8 mouse cellular contexts compared by ENCODE assay signal in genomic region chr6:28420361-28420760, GRCm38 (mm10). TPM values are rescaled to one million over a fixed set of nuclear protein-coding genes. Genes with fewer than 3 reads are reported as not detected.
DNase-seq lines count a peak whose midpoint lies in the region; ATAC-seq and TF ChIP-seq lines count a peak whose summit lies in the region.

No protein-coding gene starts in this region.

- H3K4me3 ChIP-seq in megakaryocyte, embryonic 14.5 days (replicated peaks), result peak overlapping the region; percentile 98
- peak overlapping the region; percentile 86 for H3K4me3 ChIP-seq in limb, embryonic 10.5 days
- H3K4me3 ChIP-seq in olfactory bulb, adult 2 months (ENCODE audit: insufficient read depth, low read depth, low read length), result peak overlapping the region; percentile 88

- no peaks in the 10 kb centered on the region for H3K27me3 ChIP-seq in megakaryocyte, embryonic 14.5 days (replicated peaks)
- no peaks in the 10 kb centered on the region for H3K27me3 ChIP-seq in limb, embryonic 10.5 days (ENCODE audit: low read depth, poor library complexity, severe bottlenecking)

- 80% methylated on average over 17 of the region's 17 CpGs for WGBS in limb, embryonic 10.5 days
- WGBS in olfactory bulb, adult 2 months, result 81% methylated on average over 17 of the region's 17 CpGs

- no peak overlapping the region for H3K27ac ChIP-seq in limb, embryonic 10.5 days
- H3K27ac ChIP-seq in olfactory bulb, adult 2 months (ENCODE audit: insufficient read depth, low read depth, low read length), result no peak overlapping the region

- TF ChIP-seq POLR2A in olfactory bulb, adult 2 months (IDR thresholded peaks at IDR 0.05; ENCODE audit: insufficient read depth, low read depth, low read length), result no peak

- peaks cover 75% of the 10 kb centered on the region for H3K4me1 ChIP-seq in megakaryocyte, embryonic 14.5 days
- peaks cover 36% of the 10 kb centered on the region for H3K4me1 ChIP-seq in limb, embryonic 10.5 days
- H3K4me1 ChIP-seq in olfactory bulb, adult 2 months (ENCODE audit: control insufficient read depth, insufficient read depth, low read length), result peaks cover 36% of the 10 kb centered on the region

- H3K36me3 ChIP-seq in megakaryocyte, embryonic 14.5 days (replicated peaks; ENCODE audit: low read length), result peaks cover 62% of the 10 kb centered on the region
- peaks cover 47% of the 10 kb centered on the region for H3K36me3 ChIP-seq in limb, embryonic 10.5 days

- no peaks in the 10 kb centered on the region for H3K9me3 ChIP-seq in megakaryocyte, embryonic 14.5 days
- H3K9me3 ChIP-seq in limb, embryonic 10.5 days (replicated peaks), result no peaks in the 10 kb centered on the region

- no peak for ATAC-seq in megakaryocyte, adult 5-6 weeks (ENCODE audit: poor library complexity, severe bottlenecking)

- TF ChIP-seq CTCF in olfactory bulb, adult 2 months (IDR thresholded peaks at IDR 0.05; ENCODE audit: insufficient read depth, low read depth, low read length), result no peak

- DNase-seq in cerebellum, adult 9-11 months, result peak; percentile 48
- no peak for DNase-seq in cerebellum, adult 18-20 months
- DNase-seq in limb, embryonic 10.5 days (ENCODE audit: low spot score), result no peak
- no peak for DNase-seq in ovary, postnatal 14 days (ENCODE audit: low spot score)
- DNase-seq in layer of hippocampus, adult 11-12 months (ENCODE audit: low spot score), result no peak

RNA-seq across cellular contexts. Expression of gene Arf5, which starts 3.0 kb away (rescaled TPM):
- 1,048 and 3,100 TPM in 2 replicates for polyA plus RNA-seq in megakaryocyte, embryonic 14.5 days (2012; ENCODE audit: insufficient read depth, low replicate concordance)
- total RNA-seq in megakaryocyte, adult 5-6 weeks (2015), result 68.1 and 109 TPM in 2 replicates
- 48.1 and 70.7 TPM in 2 replicates for total RNA-seq in megakaryocyte, adult 5-6 weeks (2017)
- polyA plus RNA-seq in limb, embryonic 10.5 days (2016; fragmentation: Nextera tagmentation; extraction: Ambion mirVana), result 251 and 298 TPM in 2 replicates
- polyA plus RNA-seq in olfactory bulb, adult 2 months (2012; ENCODE audit: insufficient read depth, insufficient read length, low replicate concordance, missing spikeins), result not detected in 2 replicates

RNA-seq across cellular contexts. Expression of gene Fscn3, which starts 7.2 kb away (rescaled TPM):
- polyA plus RNA-seq in megakaryocyte, embryonic 14.5 days (2012; ENCODE audit: insufficient read depth, low replicate concordance), result not detected in 2 replicates
- total RNA-seq in megakaryocyte, adult 5-6 weeks (2015), result not detected in 2 replicates
- total RNA-seq in megakaryocyte, adult 5-6 weeks (2017), result not detected in 2 replicates
- polyA plus RNA-seq in limb, embryonic 10.5 days (2016; fragmentation: Nextera tagmentation; extraction: Ambion mirVana), result not detected in 2 replicates
- polyA plus RNA-seq in olfactory bulb, adult 2 months (2012; ENCODE audit: insufficient read depth, insufficient read length, low replicate concordance, missing spikeins), result not detected in 2 replicates

RNA-seq across cellular contexts. Expression of gene Gcc1, which starts 7.8 kb away (rescaled TPM):
- polyA plus RNA-seq in megakaryocyte, embryonic 14.5 days (2012; ENCODE audit: insufficient read depth, low replicate concordance), result 4.3 and 4.4 TPM in 2 replicates
- 4.2 and 4.8 TPM in 2 replicates for total RNA-seq in megakaryocyte, adult 5-6 weeks (2015)
- 14.2 and 19.7 TPM in 2 replicates for total RNA-seq in megakaryocyte, adult 5-6 weeks (2017)
- 8.3 and 10.7 TPM in 2 replicates for polyA plus RNA-seq in limb, embryonic 10.5 days (2016; fragmentation: Nextera tagmentation; extraction: Ambion mirVana)
- polyA plus RNA-seq in olfactory bulb, adult 2 months (2012; ENCODE audit: insufficient read depth, insufficient read length, low replicate concordance, missing spikeins), result not detected in 2 replicates

RNA-seq across cellular contexts. Expression of gene Zfp800, which starts 22.6 kb away (rescaled TPM):
- polyA plus RNA-seq in megakaryocyte, embryonic 14.5 days (2012; ENCODE audit: insufficient read depth, low replicate concordance), result 6.0 and 7.4 TPM in 2 replicates
- total RNA-seq in megakaryocyte, adult 5-6 weeks (2015), result 29.3 and 40.3 TPM in 2 replicates
- total RNA-seq in megakaryocyte, adult 5-6 weeks (2017), result 36.1 and 48.9 TPM in 2 replicates
- 10.5 and 12.2 TPM in 2 replicates for polyA plus RNA-seq in limb, embryonic 10.5 days (2016; fragmentation: Nextera tagmentation; extraction: Ambion mirVana)
- not detected in 2 replicates for polyA plus RNA-seq in olfactory bulb, adult 2 months (2012; ENCODE audit: insufficient read depth, insufficient read length, low replicate concordance, missing spikeins)

RNA-seq across cellular contexts. Expression of gene Pax4, which starts 28.8 kb away (rescaled TPM):
- polyA plus RNA-seq in megakaryocyte, embryonic 14.5 days (2012; ENCODE audit: insufficient read depth, low replicate concordance), result not detected in 2 replicates
- total RNA-seq in megakaryocyte, adult 5-6 weeks (2015), result not detected in 2 replicates
- not detected in 2 replicates for total RNA-seq in megakaryocyte, adult 5-6 weeks (2017)
- polyA plus RNA-seq in limb, embryonic 10.5 days (2016; fragmentation: Nextera tagmentation; extraction: Ambion mirVana), result not detected in 2 replicates
- not detected in 2 replicates for polyA plus RNA-seq in olfactory bulb, adult 2 months (2012; ENCODE audit: insufficient read depth, insufficient read length, low replicate concordance, missing spikeins)
